Mouse (Mus musculus) forebrain, embryonic 11.5 days (tissue): ENCODE results near the gene Elf3. TPM values are rescaled to one million over a fixed set of nuclear protein-coding genes. Genes with fewer than 3 reads are reported as not detected.

Experiments
- ATAC-seq: fragments of 200-750 bp; cut with Nextera tagmentation; replicated peaks from 2 replicates; pipeline ENCODE4 v1.8.0; 2017; ENCODE audit warnings: moderate TSS enrichment; ENCODE audit not compliant: low FRiP score
- DNase-seq: peaks from one replicate; pipeline ENCODE4 v3.0.0-alpha.2; 2017; ENCODE audit warnings: low spot score
- H3K27ac ChIP-seq: fragments of 300-500 bp; sonication (generic); 2 replicates; pipeline ENCODE4 v1.5.1; 2014; ENCODE audit warnings: low read depth, low read length
- H3K27me3 ChIP-seq: fragments of 300-500 bp; sonication (generic); 2 replicates; pipeline ENCODE4 v1.6.1; 2014; ENCODE audit warnings: mild to moderate bottlenecking, low read length, mixed read lengths; ENCODE audit not compliant: control insufficient read depth, insufficient read depth
- H3K36me3 ChIP-seq: fragments of 300-500 bp; sonication (generic); 2 replicates; pipeline ENCODE4 v1.6.1; 2014; ENCODE audit warnings: mild to moderate bottlenecking, low read length, moderate library complexity, mixed read lengths; ENCODE audit not compliant: control insufficient read depth, insufficient read depth
- H3K4me1 ChIP-seq: fragments of 300-500 bp; sonication (generic); replicated peaks from 2 replicates; pipeline ENCODE4 v1.6.1; 2014; ENCODE audit warnings: low read length, mixed read lengths; ENCODE audit not compliant: control insufficient read depth, insufficient read depth
- H3K4me2 ChIP-seq: fragments of 300-500 bp; sonication (generic); 2 replicates; pipeline ENCODE4 v1.6.1; 2014; ENCODE audit warnings: low read depth, mild to moderate bottlenecking, low read length, moderate library complexity, mixed read lengths; ENCODE audit not compliant: severe bottlenecking
- H3K4me3 ChIP-seq: fragments of 300-500 bp; sonication (generic); 2 replicates; pipeline ENCODE4 v1.5.1; 2014; ENCODE audit warnings: low read depth, low read length
- H3K9ac ChIP-seq: fragments of 300-500 bp; sonication (generic); 2 replicates; pipeline ENCODE4 v1.6.1; 2014; ENCODE audit warnings: low read length
- H3K9me3 ChIP-seq: fragments of 300-500 bp; sonication (generic); 2 replicates; pipeline ENCODE4 v1.6.1; 2016; ENCODE audit warnings: low read length, mixed read lengths; ENCODE audit not compliant: control insufficient read depth
- WGBS: fragments of 180-500 bp; shearing (Covaris S2); extraction: QIAGEN DNeasy Blood & Tissue Kit; methylation state at CpG from one replicate; pipeline ENCODE4 v1.1.7; 2014; 5-methylcytosine and 5-hydroxymethylcytosine counted together
- polyA plus RNA-seq: library from polyadenylated mRNA; unstranded; fragments of >200 nt; fragmentation: Nextera tagmentation; extraction: Ambion mirVana; gene quantifications from 2 replicates; pipeline ENCODE4 v1.2.1, GENCODE M21; 2014

The Elf3 gene
- polyA plus RNA-seq, 1 experiment from 2014 or later: 0.83 TPM

- Histone ChIP-seq H3K36me3 (no peaks in the 10 kb centered on the region), H3K9ac (no peak overlapping the region), H3K4me3 (no peak overlapping the region), H3K4me2 (no peak overlapping the region), H3K27ac (no peak overlapping the region), H3K27me3 (no peaks in the 10 kb centered on the region), H3K9me3 (no peaks in the 10 kb centered on the region), H3K4me1 (no peaks in the 10 kb centered on the region)
- ATAC-seq: no peak
- 82% methylated on average over 13 of the region's 13 CpGs for WGBS
- no peak for DNase-seq
Observed at GRCm38 (mm10) chr1:135227339-135227950, 30.9 kb downstream of the Elf3 start.

GRCm38 (mm10) chr1:135224981-135225604, 33.3 kb downstream of the Elf3 start:
- Histone ChIP-seq H3K9me3 (no peaks in the 10 kb centered on the region), H3K4me3 (no peak overlapping the region), H3K27ac (no peak overlapping the region), H3K36me3 (no peaks in the 10 kb centered on the region), H3K27me3 (no peaks in the 10 kb centered on the region), H3K4me1 (no peaks in the 10 kb centered on the region), H3K4me2 (no peak overlapping the region), H3K9ac (no peak overlapping the region)
- WGBS: 79% methylated on average over 6 of the region's 6 CpGs
- no peak for DNase-seq
- no peak for ATAC-seq

DNA sequence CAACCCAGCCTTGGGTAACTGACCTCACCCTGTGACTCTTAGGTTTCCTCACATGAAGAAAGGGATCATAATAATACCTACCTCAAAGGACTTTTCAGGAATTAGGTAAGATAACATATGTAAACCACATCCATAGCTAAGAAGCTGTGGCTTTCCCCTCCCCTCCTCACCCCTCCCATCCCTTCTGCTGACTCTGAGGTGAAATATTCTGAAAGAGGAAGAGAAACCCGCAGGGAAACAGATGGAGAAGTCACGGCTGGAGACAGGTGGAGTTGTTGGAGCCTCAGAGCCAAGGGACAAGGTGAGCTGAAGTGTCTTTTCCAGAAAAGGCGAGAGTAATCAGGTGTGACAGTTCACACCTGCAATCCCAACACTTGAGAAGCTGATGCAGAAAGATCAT, 34.2 kb downstream of the Elf3 start:
- WGBS: 84% methylated on average over 3 of the region's 3 CpGs
- no peak for ATAC-seq
- Histone ChIP-seq H3K27ac (no peak overlapping the region), H3K4me2 (no peak overlapping the region), H3K9ac (no peak overlapping the region), H3K36me3 (no peaks in the 10 kb centered on the region), H3K9me3 (no peaks in the 10 kb centered on the region), H3K4me1 (no peaks in the 10 kb centered on the region), H3K4me3 (no peak overlapping the region), H3K27me3 (no peaks in the 10 kb centered on the region)
- DNase-seq: no peak

DNA sequence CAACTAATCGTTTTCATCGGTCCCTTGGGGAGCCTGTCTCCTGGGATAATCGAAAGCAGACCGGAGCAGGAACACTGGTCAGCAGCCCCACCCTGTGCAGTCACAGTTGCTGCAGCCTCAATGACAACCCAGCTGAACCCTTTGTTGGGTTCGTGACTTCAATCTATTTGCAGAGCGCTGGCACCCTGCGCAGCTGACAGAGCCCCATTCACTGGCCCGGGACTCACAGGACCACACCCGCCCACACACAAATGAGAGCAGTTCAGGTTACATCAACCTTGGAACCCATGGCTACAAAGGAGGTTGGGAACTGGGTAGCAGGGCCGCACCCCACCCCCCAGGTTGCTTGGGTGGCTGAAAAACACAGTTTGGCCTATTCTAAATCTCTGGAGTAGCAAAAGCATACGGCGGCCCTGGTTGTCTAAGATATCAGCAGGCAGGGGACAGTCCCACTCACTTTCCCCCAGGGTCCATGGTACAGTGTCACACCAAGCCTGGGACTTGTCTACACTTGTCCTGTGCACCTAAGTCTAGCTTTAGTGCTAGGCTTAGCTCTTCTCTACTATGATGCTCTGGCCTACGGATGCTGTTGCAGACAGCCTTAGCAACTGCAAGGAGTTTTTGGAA, 40.6 kb downstream of the Elf3 start:
- DNase-seq: no peak

DNA sequence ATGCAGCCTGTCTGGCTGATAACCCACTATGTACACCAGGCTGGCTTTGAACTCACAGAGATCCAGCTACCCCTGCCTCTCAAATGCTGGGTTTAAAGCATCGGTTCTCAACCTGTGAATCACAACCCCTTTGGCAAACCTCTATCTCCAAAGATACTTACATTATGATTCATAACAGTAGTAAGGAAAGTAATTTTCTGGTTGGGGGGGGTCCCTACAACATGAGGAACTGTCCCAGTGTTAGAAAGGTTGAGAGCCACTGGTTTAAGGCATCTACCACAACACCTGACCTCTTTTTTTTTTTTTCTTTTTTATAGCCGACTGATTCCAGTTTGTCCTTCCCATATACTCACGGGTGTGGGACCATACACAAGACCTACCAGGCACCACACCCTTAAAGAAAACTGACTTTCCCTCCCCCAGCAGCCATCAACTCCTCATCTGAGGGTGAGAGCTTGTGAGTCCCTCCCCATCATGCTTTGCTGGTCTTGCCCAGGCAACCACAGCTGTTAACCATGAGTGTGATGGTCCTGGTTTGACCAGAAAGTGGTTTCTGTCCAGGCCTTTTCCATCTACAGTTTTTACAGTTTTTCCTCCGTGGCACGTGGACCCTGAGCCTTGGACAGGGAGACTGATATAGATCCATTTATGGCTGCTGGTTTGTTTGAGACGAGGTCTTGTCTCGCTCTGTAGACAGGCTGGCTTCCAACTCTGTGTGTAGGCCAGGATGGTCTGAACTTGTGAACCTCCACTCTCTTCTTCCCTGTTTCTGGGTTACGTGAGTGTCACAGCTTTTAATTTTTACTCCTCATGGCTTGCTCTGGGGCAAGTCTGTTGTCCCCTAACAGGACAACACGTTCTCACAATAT, 44.4 kb downstream of the Elf3 start:
- Histone ChIP-seq H3K4me2 (no peak overlapping the region), H3K36me3 (no peaks in the 10 kb centered on the region), H3K27me3 (no peaks in the 10 kb centered on the region), H3K4me1 (no peaks in the 10 kb centered on the region; the same call in 1 of the 2 replicates), H3K4me3 (no peak overlapping the region), H3K27ac (no peak overlapping the region), H3K9ac (no peak overlapping the region), H3K9me3 (no peaks in the 10 kb centered on the region)
- DNase-seq (no peak), ATAC-seq (no peak)
- WGBS: 89% methylated on average over 9 of the region's 9 CpGs

More for the DNA sequence above, 40.6 kb downstream of the Elf3 start:
- no peaks in the 10 kb centered on the region for H3K9me3 ChIP-seq
- no peak overlapping the region for H3K27ac ChIP-seq
- no peak overlapping the region for H3K4me2 ChIP-seq
- H3K4me3 ChIP-seq: no peak overlapping the region
- H3K9ac ChIP-seq: no peak overlapping the region
- 50% methylated on average over 13 of the region's 13 CpGs for WGBS
- no peaks in the 10 kb centered on the region for H3K27me3 ChIP-seq
- H3K36me3 ChIP-seq: no peaks in the 10 kb centered on the region
- no peak for ATAC-seq
- no peaks in the 10 kb centered on the region; the same call in 1 of the 2 replicates for H3K4me1 ChIP-seq

- DNase-seq (no peak), ATAC-seq (no peak)
- no peaks in the 10 kb centered on the region for H3K36me3 ChIP-seq
- no peaks in the 10 kb centered on the region for H3K27me3 ChIP-seq
- H3K4me1 ChIP-seq: no peaks in the 10 kb centered on the region
- no peak overlapping the region for H3K27ac ChIP-seq
- H3K4me2 ChIP-seq: no peak overlapping the region
- whole genome bisulfite sequencing: 67% methylated on average over 5 of the region's 5 CpGs
- no peak overlapping the region for H3K4me3 ChIP-seq
- no peaks in the 10 kb centered on the region for H3K9me3 ChIP-seq
- no peak overlapping the region for H3K9ac ChIP-seq
Observed at GRCm38 (mm10) chr1:135210421-135210820, 47.9 kb downstream of the Elf3 start.

GRCm38 (mm10) chr1:135208716-135209115, 49.7 kb downstream of the Elf3 start:
- H3K27me3 ChIP-seq: no peaks in the 10 kb centered on the region
- H3K4me2 ChIP-seq: no peak overlapping the region
- no peak for DNase-seq
- WGBS: 81% methylated on average over 9 of the region's 9 CpGs
- H3K27ac ChIP-seq: no peak overlapping the region
- no peaks in the 10 kb centered on the region for H3K9me3 ChIP-seq
- no peaks in the 10 kb centered on the region for H3K4me1 ChIP-seq
- no peaks in the 10 kb centered on the region for H3K36me3 ChIP-seq
- H3K9ac ChIP-seq: no peak overlapping the region
- H3K4me3 ChIP-seq: no peak overlapping the region
- ATAC-seq: no peak

GRCm38 (mm10) chr1:135206586-135207339, 51.6 kb downstream of the Elf3 start:
- no peak overlapping the region for H3K4me3 ChIP-seq
- H3K36me3 ChIP-seq: no peaks in the 10 kb centered on the region
- no peak overlapping the region for H3K27ac ChIP-seq
- WGBS: 91% methylated on average over 14 of the region's 14 CpGs
- ATAC-seq (no peak), DNase-seq (no peak)
- no peaks in the 10 kb centered on the region for H3K9me3 ChIP-seq
- H3K4me1 ChIP-seq: no peaks in the 10 kb centered on the region
- H3K9ac ChIP-seq: no peak overlapping the region
- H3K4me2 ChIP-seq: no peak overlapping the region
- no peaks in the 10 kb centered on the region for H3K27me3 ChIP-seq
